In the genomic region with DNA sequence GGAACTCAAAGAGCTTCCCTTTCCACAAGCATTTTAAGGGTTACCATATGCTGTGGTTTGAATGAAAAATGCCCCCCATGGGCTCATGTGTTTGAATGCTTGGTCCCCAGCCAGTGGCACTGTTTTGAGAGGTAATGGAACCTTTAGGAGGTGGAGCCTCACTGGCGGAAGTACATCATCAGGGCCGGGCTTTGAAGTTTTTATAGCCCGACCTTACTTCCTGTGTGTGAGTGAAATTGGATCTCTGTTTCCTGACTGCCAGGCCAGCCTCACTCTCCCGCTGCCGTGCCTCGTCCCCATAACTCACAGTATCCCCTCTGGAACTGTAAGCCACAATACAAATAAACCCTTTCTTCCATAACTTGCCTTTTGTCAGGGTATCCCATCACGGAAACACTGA, we compare ENCODE assay signal across 9 mouse cellular contexts.
DNase-seq lines count a peak whose midpoint lies in the region; ATAC-seq lines count a peak whose summit lies in the region.
"Had no signal": no experiment of that assay in that cellular context is flagged by ENCODE, and none has a peak within 500 bp of the region (broad histone marks: within the 10 kb centered on the region; RNA-seq: fewer than 3 reads in every experiment).

No protein-coding gene starts in this region.

- ATAC-seq in forebrain, embryonic 15.5 days (replicated peaks): no peak
- ATAC-seq in liver, embryonic 15.5 days (ENCODE audit: insufficient read depth): no peak

- no peaks in the 10 kb centered on the region for H3K9me3 ChIP-seq in forebrain, embryonic 15.5 days
- H3K9me3 ChIP-seq in liver, embryonic 15.5 days (replicated peaks): no peaks in the 10 kb centered on the region

- no peak overlapping the region for H3K9ac ChIP-seq in forebrain, embryonic 15.5 days (replicated peaks)
- H3K9ac ChIP-seq in liver, embryonic 15.5 days: no peak overlapping the region

- H3K4me2 ChIP-seq in forebrain, embryonic 15.5 days (replicated peaks): peak overlapping the region; percentile 30
- 0 out of 2 replicates have a peak overlapping the region, but pooled peaks have one; percentile 67 for H3K4me2 ChIP-seq in liver, embryonic 15.5 days

- H3K4me3 ChIP-seq in forebrain, embryonic 15.5 days: no peak overlapping the region
- no peak overlapping the region for H3K4me3 ChIP-seq in liver, embryonic 15.5 days (replicated peaks)
- H3K4me3 ChIP-seq: myocyte had no signal

- WGBS in forebrain, embryonic 15.5 days: 46% methylated on average over 7 of the region's 7 CpGs
- 47% methylated on average over 7 of the region's 7 CpGs for WGBS in liver, embryonic 15.5 days (ENCODE audit: insufficient replicate concordance)

- no peaks in the 10 kb centered on the region for H3K27me3 ChIP-seq in forebrain, embryonic 15.5 days
- no peaks in the 10 kb centered on the region for H3K27me3 ChIP-seq in liver, embryonic 15.5 days

- H3K27ac ChIP-seq in forebrain, embryonic 15.5 days (replicated peaks): peak overlapping the region; percentile 52
- H3K27ac ChIP-seq in liver, embryonic 15.5 days (replicated peaks): 0 out of 2 replicates have a peak overlapping the region, but pooled peaks have one; percentile 3

- H3K4me1 ChIP-seq in forebrain, embryonic 15.5 days: peaks cover 50% of the 10 kb centered on the region
- peaks cover 64% of the 10 kb centered on the region for H3K4me1 ChIP-seq in liver, embryonic 15.5 days (replicated peaks)

- H3K36me3 ChIP-seq in forebrain, embryonic 15.5 days: no peaks in the 10 kb centered on the region
- no peaks in the 10 kb centered on the region; the same call in 1 of the 2 replicates for H3K36me3 ChIP-seq in liver, embryonic 15.5 days (replicated peaks)

- peak; percentile 69 for DNase-seq in embryo, embryonic 10 days (ENCODE audit: low spot score)
- no peak for DNase-seq in embryo, embryonic 9.5 days (ENCODE audit: extremely low spot score)
- peak; percentile 71 for DNase-seq in CD4-positive helper T cell, adult 2 months (ENCODE audit: low read depth, low spot score)
- DNase-seq in layer of hippocampus, adult 11-12 months (ENCODE audit: low spot score): no peak
- no peak for DNase-seq in gastrocnemius, postnatal 36 days
- DNase-seq in spleen, postnatal 14 days (ENCODE audit: low spot score in 2 of 2): no peak

- intact Hi-C loops in gastrocnemius, postnatal 36 days (cut with DNase I): no loop called here

Comparison
In these comparisons a context has a peak if more than half of its experiments do, and no peak if none do; other contexts are left out.
1. DNase-seq: peak in embryo, embryonic 10 days (single experiment) and CD4-positive helper T cell, adult 2 months (single experiment); none in embryo, embryonic 9.5 days (single experiment), layer of hippocampus, adult 11-12 months (single experiment), gastrocnemius, postnatal 36 days (0 of 2) and spleen, postnatal 14 days (0 of 2).